ENCODE assay signal across 12 mouse cellular contexts in the genomic region with DNA sequence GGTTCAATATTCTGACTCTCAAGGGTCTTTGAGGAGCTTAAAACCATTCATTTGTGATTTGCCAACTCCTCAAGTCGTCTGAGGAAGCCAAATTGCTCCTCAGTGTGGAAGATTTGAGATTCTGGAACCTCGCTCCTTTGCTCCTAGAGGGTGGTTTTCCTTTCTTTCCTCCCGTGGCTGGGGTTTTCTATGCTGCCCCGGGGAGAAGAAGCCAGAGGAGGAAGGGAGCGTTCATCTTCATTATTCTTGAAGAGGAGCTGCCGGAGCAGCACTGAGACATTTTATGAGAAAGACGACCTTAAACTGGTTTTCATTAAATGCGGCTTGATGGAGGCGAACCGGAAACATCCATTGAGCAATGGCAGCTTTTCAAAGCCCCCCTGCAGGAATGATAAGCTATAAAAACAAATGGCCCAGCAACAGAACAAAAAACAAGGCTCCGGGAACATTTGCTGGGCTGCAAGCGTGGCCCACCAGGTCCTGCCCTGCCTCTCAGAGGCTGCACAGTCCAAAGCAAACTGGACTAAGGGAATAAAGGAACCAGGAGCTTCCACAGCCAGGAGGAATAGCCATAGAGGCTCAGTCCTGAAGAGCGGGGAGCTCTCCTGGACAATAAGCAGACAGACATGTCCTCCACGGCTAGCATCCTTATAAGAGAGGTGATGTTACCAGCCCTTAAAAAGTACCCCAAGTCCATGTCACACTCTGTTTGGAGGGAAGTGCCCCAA.
A peak's percentile ranks its signal among the peaks of the same experiment; 100 is the strongest.
DNase-seq lines count a peak whose midpoint lies in the region; ATAC-seq and TF ChIP-seq lines count a peak whose summit lies in the region.
"Had no signal": no experiment of that assay in that cellular context is flagged by ENCODE, and none has a peak within 500 bp of the region (broad histone marks: within the 10 kb centered on the region; RNA-seq: fewer than 3 reads in every experiment).

No protein-coding gene starts in this region.

- no peaks in the 10 kb centered on the region for H3K36me3 ChIP-seq in forebrain, embryonic 10.5 days (replicated peaks)
- H3K36me3 ChIP-seq in forebrain, embryonic 14.5 days (ENCODE audit: control insufficient read depth, insufficient read depth, low read length) = no peaks in the 10 kb centered on the region
- H3K36me3 ChIP-seq in midbrain, embryonic 10.5 days = no peaks in the 10 kb centered on the region
- no peaks in the 10 kb centered on the region for H3K36me3 ChIP-seq in midbrain, embryonic 15.5 days (replicated peaks)
- 0 out of 2 replicates have a peak, but pooled peaks cover 4% of the 10 kb centered on the region for H3K36me3 ChIP-seq in neural tube, embryonic 12.5 days
- no peaks in the 10 kb centered on the region for H3K36me3 ChIP-seq in forebrain, embryonic 16.5 days (ENCODE audit: control insufficient read depth, insufficient read depth)
- H3K36me3 ChIP-seq in thymus, adult 2 months (ENCODE audit: control insufficient read depth, insufficient read depth, low read length) = no peaks in the 10 kb centered on the region
- H3K36me3 ChIP-seq: liver, embryonic 13.5 days had no signal

- no peaks in the 10 kb centered on the region for H3K9me3 ChIP-seq in forebrain, embryonic 10.5 days
- no peaks in the 10 kb centered on the region for H3K9me3 ChIP-seq in forebrain, embryonic 14.5 days (replicated peaks; ENCODE audit: control insufficient read depth, low read length)
- no peaks in the 10 kb centered on the region for H3K9me3 ChIP-seq in midbrain, embryonic 10.5 days (replicated peaks)
- no peaks in the 10 kb centered on the region for H3K9me3 ChIP-seq in midbrain, embryonic 15.5 days
- H3K9me3 ChIP-seq in neural tube, embryonic 12.5 days = 0 out of 2 replicates have a peak, but pooled peaks cover under 1% of the 10 kb centered on the region
- H3K9me3 ChIP-seq in forebrain, embryonic 16.5 days (ENCODE audit: control insufficient read depth, low read length) = no peaks in the 10 kb centered on the region
- H3K9me3 ChIP-seq: liver, embryonic 13.5 days had no signal

- no peak for ATAC-seq in forebrain, embryonic 14.5 days
- ATAC-seq in midbrain, embryonic 15.5 days (replicated peaks) = no peak
- ATAC-seq in neural tube, embryonic 12.5 days (ENCODE audit: low FRiP score, low read depth) = no peak
- ATAC-seq in forebrain, embryonic 16.5 days = no peak

- peak overlapping the region; percentile 4; the same call in 1 of the 2 replicates for H3K27ac ChIP-seq in forebrain, embryonic 10.5 days
- no peak overlapping the region for H3K27ac ChIP-seq in forebrain, embryonic 14.5 days (ENCODE audit: low read depth, low read length)
- 0 out of 2 replicates have a peak overlapping the region, but pooled peaks have one; percentile 4 for H3K27ac ChIP-seq in midbrain, embryonic 10.5 days (replicated peaks)
- H3K27ac ChIP-seq in midbrain, embryonic 15.5 days = no peak overlapping the region
- H3K27ac ChIP-seq in neural tube, embryonic 12.5 days = no peak overlapping the region
- H3K27ac ChIP-seq in forebrain, embryonic 16.5 days (ENCODE audit: low read length) = no peak overlapping the region
- H3K27ac ChIP-seq in thymus, adult 2 months (ENCODE audit: control insufficient read depth, insufficient read depth, low read length) = no peak overlapping the region
- H3K27ac ChIP-seq: liver, embryonic 13.5 days had no signal

- no peak for TF ChIP-seq CTCF in thymus, adult 2 months (IDR thresholded peaks at IDR 0.05; ENCODE audit: borderline replicate concordance, control insufficient read depth, extremely low read depth, insufficient read depth, low read length, poor library complexity)

- peaks cover 64% of the 10 kb centered on the region for H3K27me3 ChIP-seq in forebrain, embryonic 10.5 days (ENCODE audit: poor library complexity, severe bottlenecking)
- H3K27me3 ChIP-seq in forebrain, embryonic 14.5 days (replicated peaks; ENCODE audit: control insufficient read depth, insufficient read depth, low read length) = 0 out of 2 replicates have a peak, but pooled peaks cover 3% of the 10 kb centered on the region
- peaks cover 55% of the 10 kb centered on the region for H3K27me3 ChIP-seq in midbrain, embryonic 10.5 days (ENCODE audit: low read depth, poor library complexity, severe bottlenecking)
- no peaks in the 10 kb centered on the region for H3K27me3 ChIP-seq in midbrain, embryonic 15.5 days (replicated peaks)
- H3K27me3 ChIP-seq in neural tube, embryonic 12.5 days (replicated peaks) = peaks cover 71% of the 10 kb centered on the region
- H3K27me3 ChIP-seq in forebrain, embryonic 16.5 days (replicated peaks; ENCODE audit: control insufficient read depth, insufficient read depth, low read length) = no peaks in the 10 kb centered on the region
- no peaks in the 10 kb centered on the region for H3K27me3 ChIP-seq in thymus, adult 2 months (ENCODE audit: control insufficient read depth, insufficient read depth, low read length)
- H3K27me3 ChIP-seq: liver, embryonic 13.5 days had no signal

- peaks cover 38% of the 10 kb centered on the region for H3K4me1 ChIP-seq in forebrain, embryonic 10.5 days
- H3K4me1 ChIP-seq in forebrain, embryonic 14.5 days (ENCODE audit: control insufficient read depth, insufficient read depth, low read length) = no peaks in the 10 kb centered on the region
- peaks cover 24% of the 10 kb centered on the region for H3K4me1 ChIP-seq in midbrain, embryonic 10.5 days
- no peaks in the 10 kb centered on the region for H3K4me1 ChIP-seq in midbrain, embryonic 15.5 days
- H3K4me1 ChIP-seq in neural tube, embryonic 12.5 days = peaks cover 11% of the 10 kb centered on the region
- 0 out of 2 replicates have a peak, but pooled peaks cover 4% of the 10 kb centered on the region for H3K4me1 ChIP-seq in forebrain, embryonic 16.5 days (replicated peaks; ENCODE audit: control insufficient read depth, insufficient read depth, low read length)
- no peaks in the 10 kb centered on the region for H3K4me1 ChIP-seq in thymus, adult 2 months (replicated peaks; ENCODE audit: control insufficient read depth, insufficient read depth, low read length)
- H3K4me1 ChIP-seq: liver, embryonic 13.5 days had no signal

- H3K9ac ChIP-seq in forebrain, embryonic 14.5 days (ENCODE audit: low read length) = no peak overlapping the region
- no peak overlapping the region for H3K9ac ChIP-seq in midbrain, embryonic 15.5 days
- no peak overlapping the region for H3K9ac ChIP-seq in neural tube, embryonic 12.5 days
- no peak overlapping the region for H3K9ac ChIP-seq in forebrain, embryonic 16.5 days (replicated peaks; ENCODE audit: low read depth, low read length)
- H3K9ac ChIP-seq: liver, embryonic 13.5 days had no signal

- H3K4me2 ChIP-seq in forebrain, embryonic 14.5 days (ENCODE audit: low read length) = no peak overlapping the region
- H3K4me2 ChIP-seq in midbrain, embryonic 15.5 days = no peak overlapping the region
- H3K4me2 ChIP-seq in neural tube, embryonic 12.5 days (replicated peaks) = peak overlapping the region; percentile 18
- H3K4me2 ChIP-seq in forebrain, embryonic 16.5 days (ENCODE audit: low read length) = no peak overlapping the region
- H3K4me2 ChIP-seq: liver, embryonic 13.5 days had no signal

- 27% methylated on average over 14 of the region's 14 CpGs for WGBS in forebrain, embryonic 10.5 days
- 18% methylated on average over 14 of the region's 14 CpGs for WGBS in forebrain, embryonic 14.5 days
- 37% methylated on average over 14 of the region's 14 CpGs for WGBS in midbrain, embryonic 10.5 days
- WGBS in midbrain, embryonic 15.5 days = 27% methylated on average over 14 of the region's 14 CpGs
- 7% methylated on average over 14 of the region's 14 CpGs for WGBS in neural tube, embryonic 12.5 days
- WGBS in forebrain, embryonic 16.5 days = 23% methylated on average over 14 of the region's 14 CpGs
- WGBS in thymus, adult 2 months = 74% methylated on average over 14 of the region's 14 CpGs

- TF ChIP-seq POLR2A in thymus, adult 2 months (IDR thresholded peaks at IDR 0.05; ENCODE audit: control insufficient read depth, extremely low read depth, insufficient read depth, low read length, poor library complexity) = no peak

- DNase-seq in forebrain, embryonic 10.5 days (ENCODE audit: extremely low spot score, low spot score) = no peak
- DNase-seq in forebrain, embryonic 14.5 days (ENCODE audit: low spot score) = no peak
- DNase-seq in midbrain, embryonic 10.5 days (ENCODE audit: low spot score) = no peak
- DNase-seq in kidney, postnatal 10 days = peak; percentile 64
- DNase-seq in thymus, adult 2 months = no peak
- DNase-seq: cerebellum, adult 18-20 months; liver, embryonic 13.5 days; lung, postnatal 4 days; thymus, postnatal 14 days had no signal

- no peak overlapping the region for H3K4me3 ChIP-seq in forebrain, embryonic 10.5 days
- H3K4me3 ChIP-seq in forebrain, embryonic 14.5 days (ENCODE audit: low read depth, low read length) = no peak overlapping the region
- H3K4me3 ChIP-seq in midbrain, embryonic 10.5 days = no peak overlapping the region
- no peak overlapping the region for H3K4me3 ChIP-seq in midbrain, embryonic 15.5 days
- H3K4me3 ChIP-seq in neural tube, embryonic 12.5 days = no peak overlapping the region
- no peak overlapping the region for H3K4me3 ChIP-seq in forebrain, embryonic 16.5 days (replicated peaks; ENCODE audit: low read length)
- H3K4me3 ChIP-seq in thymus, adult 2 months (ENCODE audit: control insufficient read depth, insufficient read depth, low read length) = no peak overlapping the region
- H3K4me3 ChIP-seq: liver, embryonic 13.5 days had no signal

Comparison
In these comparisons a context has a peak if more than half of its experiments do, and no peak if none do; other contexts are left out.
1. H3K27ac ChIP-seq: peak in forebrain, embryonic 10.5 days (single experiment) and midbrain, embryonic 10.5 days (single experiment); none in forebrain, embryonic 14.5 days (single experiment), midbrain, embryonic 15.5 days (single experiment), neural tube, embryonic 12.5 days (single experiment), forebrain, embryonic 16.5 days (single experiment) and thymus, adult 2 months (single experiment).